Mouse (Mus musculus): Measurements from ENCODE around the gene Sap25. TPM values are rescaled to one million over a fixed set of nuclear protein-coding genes. Genes with fewer than 3 reads are reported as not detected.
"Not testable (repeated sequence)": the region's sequence is repeated elsewhere in the genome, so short reads cannot be mapped to it uniquely, and the experiment has no call there.

The Sap25 gene
- total RNA-seq (2014; fragmentation: Nextera tagmentation) = 32.1 and 55.2 TPM in 2 replicates
- 9.7 and 20.8 TPM in 2 replicates for total RNA-seq (2017)

DNA sequence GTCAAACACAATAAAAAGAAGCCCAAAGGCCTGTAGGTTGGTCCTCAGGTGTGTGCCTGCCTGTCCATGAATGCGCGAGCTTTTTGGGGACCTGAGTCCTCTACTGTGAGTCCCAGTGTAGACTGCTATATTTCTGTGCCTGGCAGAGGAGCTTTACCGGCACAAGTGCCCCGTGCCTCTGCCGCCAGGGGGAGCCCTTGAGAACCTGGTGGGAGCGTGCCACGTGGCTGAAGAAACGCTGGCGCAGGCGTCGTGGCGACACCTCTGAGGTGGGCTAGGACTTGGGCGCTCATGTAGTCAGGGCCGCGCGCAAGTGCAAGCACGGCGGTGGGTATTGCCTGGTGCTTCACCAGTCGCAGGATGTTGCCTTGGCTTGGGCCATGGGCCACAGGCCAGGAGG, at the start of gene Sap25:
TSS of gene Sap25 (plus strand) at position 281 of the 400 bp plus-strand sequence.
- peak; percentile 15; the same call in 1 of the 2 replicates for ATAC-seq (replicated peaks; ENCODE audit: poor library complexity, severe bottlenecking)

DNA sequence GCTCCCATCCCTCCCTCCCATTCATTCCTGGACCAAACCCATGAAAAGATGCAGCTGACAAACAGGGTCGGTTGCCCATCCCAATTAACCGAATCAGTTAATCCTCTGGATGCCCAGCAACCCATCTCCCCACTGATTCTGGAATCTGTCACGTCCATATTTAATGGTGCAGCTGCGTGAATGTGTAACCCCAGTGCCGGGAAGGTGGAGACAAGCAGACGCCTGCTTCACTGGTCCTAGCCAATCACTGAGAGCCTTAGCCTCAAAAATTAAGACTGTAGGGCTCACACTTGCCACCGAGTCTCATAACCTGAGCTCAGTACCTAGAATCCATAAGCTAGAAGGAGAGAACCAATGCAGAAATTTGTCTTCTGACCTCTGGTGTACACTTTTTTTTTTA, 45.2 kb upstream of the Sap25 start:
- no peak for ATAC-seq (replicated peaks; ENCODE audit: poor library complexity, severe bottlenecking)

DNA sequence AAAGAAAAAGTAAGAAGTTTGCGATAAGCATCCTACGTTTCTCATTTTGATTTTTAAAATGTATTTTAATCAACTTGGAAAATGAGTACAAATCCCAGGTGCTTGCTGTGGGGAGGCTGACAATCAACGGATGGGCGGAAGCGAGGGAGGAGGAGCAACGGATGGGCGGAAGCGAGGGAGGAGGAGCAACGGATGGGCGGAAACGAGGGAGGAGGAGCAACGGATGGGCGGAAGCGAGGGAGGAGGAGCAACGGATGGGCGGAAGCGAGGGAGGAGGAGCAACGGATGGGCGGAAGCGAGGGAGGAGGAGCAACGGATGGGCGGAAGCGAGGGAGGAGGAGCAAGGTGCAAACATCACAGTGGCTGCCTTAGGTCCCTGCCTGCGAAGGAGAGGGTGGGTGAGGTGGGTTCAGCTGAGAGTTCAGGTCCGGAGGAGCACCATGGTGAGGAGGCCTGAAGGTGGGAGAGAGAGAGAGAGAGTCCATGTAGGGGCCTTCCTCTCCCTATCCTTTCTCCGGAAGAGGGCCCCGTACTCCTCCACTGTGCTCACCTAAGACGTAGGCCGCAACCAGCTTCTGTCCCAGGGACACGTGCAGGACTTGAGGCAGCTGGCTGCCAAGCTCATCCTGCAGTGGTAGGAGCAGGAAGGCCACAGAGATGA, 44.4 kb upstream of the Sap25 start:
- peak; percentile 23; the same call in 1 of the 2 replicates for ATAC-seq (replicated peaks; ENCODE audit: poor library complexity, severe bottlenecking)

DNA sequence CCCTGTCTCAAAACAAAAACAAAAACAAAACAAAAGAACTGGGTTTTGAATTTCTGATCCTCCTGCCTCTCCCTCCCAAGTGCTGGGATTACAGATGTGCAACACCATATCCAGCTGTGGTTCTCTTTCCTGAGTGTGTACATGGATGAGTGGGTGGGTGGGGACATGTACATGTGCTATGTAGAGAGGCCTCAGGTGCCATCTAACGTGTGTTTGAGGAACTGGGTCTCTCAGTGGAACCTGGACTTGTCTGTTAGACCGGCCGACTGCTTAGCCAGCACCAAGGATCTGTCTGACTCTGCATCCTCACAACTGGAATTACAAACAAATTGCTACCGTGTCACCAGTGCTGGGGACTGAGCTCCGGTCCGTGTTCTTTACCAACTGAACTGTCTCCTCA, 43.5 kb upstream of the Sap25 start:
- no peak for ATAC-seq (replicated peaks; ENCODE audit: poor library complexity, severe bottlenecking)

DNA sequence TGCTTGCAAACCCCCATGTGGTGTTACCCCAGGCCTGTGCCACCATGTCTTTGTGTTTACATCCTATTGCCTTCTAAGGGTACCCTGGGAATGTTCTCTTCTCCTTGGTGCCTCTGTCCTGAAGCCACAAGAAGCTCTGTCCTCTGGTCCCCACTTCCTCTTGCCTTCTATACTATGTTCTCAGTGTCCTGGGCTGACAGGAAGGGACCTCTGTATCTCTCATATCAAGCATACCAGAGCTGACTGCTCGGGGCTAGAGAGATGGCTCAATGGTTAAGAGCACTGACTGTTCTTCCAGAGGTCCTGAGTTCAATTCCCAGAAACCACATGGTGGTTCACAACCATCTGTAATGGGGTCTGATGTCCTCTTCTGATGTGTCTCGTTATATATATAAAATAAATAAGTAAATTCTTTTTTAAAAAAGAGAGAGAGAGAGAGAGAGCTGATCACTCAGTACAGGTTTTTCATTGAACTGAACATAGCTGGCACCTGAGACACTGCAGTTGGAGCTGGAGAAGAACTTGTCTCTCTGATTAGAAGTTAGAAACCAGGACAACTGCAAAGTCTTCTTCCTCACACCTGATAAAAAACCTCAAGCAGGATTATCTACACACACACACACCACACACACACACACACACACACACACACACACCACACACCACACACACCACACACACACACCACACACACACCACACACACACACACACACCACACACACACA, 42.9 kb upstream of the Sap25 start:
- no peak for ATAC-seq (replicated peaks; ENCODE audit: poor library complexity, severe bottlenecking)

DNA sequence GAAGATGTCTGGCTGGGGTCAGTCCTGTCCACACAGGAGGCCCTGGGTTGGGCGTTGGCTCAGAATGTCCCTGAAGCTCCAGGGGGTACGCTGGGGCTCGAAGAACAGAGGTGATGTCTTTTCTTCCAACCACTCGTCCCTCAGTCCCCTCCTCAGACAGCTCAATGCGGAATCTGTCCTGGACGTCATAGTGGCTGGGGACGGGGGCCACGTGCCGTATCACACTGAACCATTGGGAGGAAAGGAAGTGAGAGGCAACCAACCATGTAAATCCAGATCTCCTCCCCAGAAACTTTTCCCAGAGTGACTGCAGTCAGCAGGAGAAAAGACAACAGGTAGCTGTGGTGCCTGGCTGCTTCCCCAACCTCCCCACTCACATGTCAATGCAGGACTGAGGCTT, 41.5 kb upstream of the Sap25 start:
- ATAC-seq (replicated peaks; ENCODE audit: poor library complexity, severe bottlenecking) = no peak

DNA sequence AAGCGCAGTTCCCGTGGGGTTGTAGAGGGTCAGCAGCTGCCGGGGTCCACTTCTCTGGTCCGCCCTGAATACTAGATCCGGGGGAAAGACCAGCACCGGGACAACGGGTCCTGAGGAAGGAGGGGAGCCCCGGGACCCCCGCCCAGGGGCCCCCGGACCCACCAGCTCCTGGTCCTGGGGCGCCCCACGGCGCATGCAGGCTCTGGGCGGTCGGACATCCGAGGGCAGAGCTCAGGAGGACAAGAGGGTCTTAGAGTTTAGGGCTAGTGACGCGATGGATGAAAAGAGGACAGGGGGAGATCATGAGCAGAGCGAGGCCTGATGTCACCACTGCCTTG, 40.9 kb upstream of the Sap25 start:
- no peak for ATAC-seq (replicated peaks; ENCODE audit: poor library complexity, severe bottlenecking)

DNA sequence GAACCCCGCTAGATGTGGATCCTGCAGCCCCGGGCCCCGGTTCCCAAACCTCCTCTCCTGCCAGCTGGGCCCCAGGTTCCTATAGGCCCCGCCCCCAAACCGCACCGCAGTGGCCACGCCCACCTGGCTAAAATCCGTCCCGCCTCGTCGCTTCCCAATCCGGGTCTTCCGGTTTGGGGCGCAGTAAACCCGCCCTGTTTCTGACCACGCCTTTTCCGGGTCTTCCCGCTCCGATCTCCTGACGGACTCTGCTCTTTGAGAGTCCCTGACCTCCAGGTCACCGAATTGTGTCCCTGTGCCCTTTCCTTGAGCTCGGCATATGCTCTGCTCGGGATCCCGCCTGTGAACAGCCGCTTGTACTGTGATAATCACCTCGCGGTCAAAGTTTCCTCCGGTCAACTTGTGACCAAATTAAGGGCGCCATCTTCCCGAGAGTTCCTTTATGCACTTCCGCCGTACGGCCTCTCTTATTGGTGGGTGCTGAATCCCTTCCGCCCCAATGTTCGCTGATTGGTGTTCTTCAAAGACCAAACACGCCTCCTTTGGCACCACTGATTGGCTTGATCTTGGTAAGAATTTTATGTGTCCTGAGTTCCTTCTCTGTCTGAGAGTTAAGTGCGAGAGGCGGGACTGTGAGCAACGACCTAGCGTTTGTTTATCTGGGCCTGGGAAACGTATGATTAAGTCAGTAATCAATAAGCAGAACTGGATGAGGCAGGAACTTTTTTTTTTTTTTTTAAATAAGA, 40.3 kb upstream of the Sap25 start, which contains the start of gene Mospd3:
TSS of gene Mospd3 (minus strand) at position 440 of the 746 bp plus-strand sequence.
- peak; percentile 83 for ATAC-seq (replicated peaks; ENCODE audit: poor library complexity, severe bottlenecking)

DNA sequence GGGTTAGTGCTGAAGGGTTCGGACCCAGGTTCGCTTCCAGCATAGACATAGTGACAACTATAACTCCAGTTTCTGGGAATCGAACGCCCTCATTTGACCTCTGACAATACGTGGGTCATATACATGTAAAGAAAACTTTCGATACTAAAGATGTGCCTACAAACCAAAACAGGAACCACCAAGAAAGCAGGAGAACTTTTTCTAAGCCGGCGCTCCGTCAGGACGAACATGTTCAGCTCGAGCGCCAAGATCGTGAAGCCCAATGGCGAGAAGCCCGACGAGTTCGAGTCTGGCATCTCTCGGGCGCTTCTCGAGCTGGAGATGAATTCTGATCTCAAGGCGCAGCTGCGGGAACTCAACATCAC, 39.8 kb upstream of the Sap25 start:
- no peak for ATAC-seq (replicated peaks; ENCODE audit: poor library complexity, severe bottlenecking)

DNA sequence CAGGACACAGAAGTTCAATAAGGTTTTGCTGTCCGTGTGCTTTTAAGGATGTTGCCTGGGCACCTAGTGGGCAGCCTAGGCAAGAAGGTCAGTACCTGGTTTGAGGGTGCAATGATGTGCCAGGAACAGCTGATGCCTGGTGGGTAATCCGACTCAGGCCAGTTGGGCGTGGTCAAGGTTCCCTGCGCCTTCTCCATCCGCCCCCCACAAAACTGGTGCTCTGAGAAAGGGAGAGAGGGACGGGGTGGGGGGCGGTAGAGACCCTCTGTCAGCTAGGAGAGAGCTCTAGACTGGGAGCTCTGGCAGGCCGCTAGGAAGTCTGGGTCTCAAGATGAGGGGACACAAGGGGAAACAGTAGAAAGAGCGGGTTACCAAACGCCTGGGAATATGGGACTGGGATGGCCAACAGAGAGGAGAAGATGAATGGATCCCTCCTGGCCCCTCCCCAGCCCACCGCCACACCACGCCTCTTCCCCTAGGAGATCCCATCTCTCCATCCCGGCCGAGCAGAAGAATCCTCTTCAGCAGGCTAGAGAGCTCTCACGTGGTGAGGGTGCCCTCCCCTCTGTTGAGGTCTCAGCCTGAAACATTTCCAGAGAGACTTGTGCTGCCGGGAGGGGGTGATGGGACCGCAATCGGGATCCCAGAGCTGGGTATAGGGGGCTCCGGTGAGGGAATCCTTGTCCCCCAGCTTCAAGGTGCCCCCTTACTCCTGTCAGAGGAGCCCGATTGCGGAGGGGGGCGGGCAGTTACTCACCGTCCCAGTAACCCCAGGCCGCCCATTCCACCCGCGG, 33.1 kb upstream of the Sap25 start:
- ATAC-seq (replicated peaks; ENCODE audit: poor library complexity, severe bottlenecking) = no peak

DNA sequence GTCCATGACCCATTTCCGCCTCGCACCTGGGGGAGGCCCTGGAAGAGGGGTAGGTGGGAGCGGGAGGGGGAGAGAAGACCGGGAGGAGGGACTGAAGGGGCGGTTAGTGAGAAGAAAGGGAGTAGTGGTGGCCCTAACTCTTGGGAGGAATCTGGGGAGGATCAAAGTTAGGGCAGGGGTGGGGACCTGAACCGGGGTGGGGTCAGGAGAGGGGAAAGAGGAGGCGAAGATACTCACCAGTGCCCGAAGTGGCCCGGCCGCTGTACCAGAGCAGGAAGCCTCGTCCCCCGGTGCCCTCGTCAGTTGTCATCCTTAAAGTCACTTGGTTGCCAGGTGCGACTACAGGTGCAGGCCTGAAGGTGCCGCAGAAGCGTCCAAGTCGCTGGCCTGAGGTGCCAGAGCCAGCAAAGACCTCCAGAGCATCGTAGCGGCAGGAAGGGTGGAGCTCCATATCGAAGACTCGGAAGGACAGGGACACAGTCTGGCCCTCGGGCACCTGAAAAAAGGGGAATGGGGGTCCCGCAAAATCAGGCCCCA, 32.4 kb upstream of the Sap25 start:
- ATAC-seq (replicated peaks; ENCODE audit: poor library complexity, severe bottlenecking) = no peak

DNA sequence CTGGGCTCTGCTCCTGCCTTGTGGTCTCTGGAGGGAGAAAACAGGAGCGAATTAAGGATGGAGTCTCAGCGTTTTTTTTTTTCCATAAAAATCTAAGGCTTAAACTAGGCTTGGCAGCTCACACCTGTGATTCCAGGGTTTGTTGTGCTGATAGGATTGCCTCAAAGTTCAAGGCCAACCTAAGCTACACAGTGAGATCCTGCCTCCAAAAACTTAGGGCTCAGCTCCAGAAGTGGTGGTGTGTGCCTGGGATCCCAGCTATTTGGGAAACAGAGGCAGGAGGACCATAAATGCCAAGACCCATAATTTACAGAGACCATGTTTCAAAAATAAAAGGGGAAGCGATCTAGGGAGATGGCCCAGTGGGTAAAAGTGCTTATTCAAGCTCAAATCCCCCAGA, 31.8 kb upstream of the Sap25 start:
- no peak for ATAC-seq (replicated peaks; ENCODE audit: poor library complexity, severe bottlenecking)

DNA sequence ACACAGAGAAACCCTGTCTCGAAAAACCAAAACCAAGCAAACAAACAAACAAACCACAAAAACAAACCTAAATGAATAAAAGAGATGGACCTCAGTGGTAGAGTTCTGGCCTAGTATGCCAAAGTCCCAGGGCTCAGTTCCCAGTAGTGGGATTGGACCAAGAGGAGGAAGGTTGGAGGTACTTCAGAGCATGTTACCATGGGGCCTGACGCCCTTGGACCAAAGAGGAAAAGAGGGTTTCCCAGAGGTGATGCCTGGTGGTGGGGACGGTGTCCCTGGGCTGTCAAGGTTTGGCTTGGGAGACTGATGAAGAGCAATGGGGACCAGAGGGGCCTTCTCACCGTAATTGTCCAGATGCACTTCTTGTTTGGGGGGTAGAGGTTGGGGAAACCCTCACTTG, 31.1 kb upstream of the Sap25 start:
- no peak for ATAC-seq (replicated peaks; ENCODE audit: poor library complexity, severe bottlenecking)

DNA sequence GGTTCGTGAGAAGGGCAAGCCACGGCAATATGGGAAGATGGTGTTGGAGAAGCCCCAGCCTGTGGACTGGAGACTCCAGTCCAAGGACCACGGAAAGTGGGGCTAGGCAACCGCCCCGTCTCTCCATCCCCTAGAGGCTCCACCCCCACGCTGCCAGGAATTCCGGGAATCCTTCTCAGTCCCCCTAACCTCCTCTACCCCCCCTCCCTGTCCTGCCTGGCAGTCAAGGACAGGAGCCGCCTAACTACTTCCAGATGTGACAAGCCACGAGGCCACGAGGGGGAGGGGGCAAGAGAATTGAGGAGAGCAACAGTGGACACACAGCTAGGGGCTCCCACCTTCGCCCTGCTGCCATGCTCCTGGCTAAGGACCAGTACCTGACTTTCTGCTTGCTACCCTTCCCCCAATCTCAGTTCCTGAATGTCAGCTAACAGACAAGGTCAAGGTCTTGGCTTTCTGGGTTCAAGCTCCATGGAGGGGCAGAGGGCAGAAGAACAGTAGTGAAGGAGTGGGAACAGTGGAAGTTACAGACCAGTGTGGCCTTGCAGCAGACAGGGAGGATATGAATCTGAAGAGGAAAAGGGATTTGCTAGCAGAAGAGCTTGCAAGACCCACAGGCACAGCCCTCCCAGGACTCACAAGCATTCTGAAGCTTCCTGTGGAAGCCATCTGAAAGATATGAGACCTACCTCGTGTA, 30.4 kb upstream of the Sap25 start:
- ATAC-seq (replicated peaks; ENCODE audit: poor library complexity, severe bottlenecking) = no peak

DNA sequence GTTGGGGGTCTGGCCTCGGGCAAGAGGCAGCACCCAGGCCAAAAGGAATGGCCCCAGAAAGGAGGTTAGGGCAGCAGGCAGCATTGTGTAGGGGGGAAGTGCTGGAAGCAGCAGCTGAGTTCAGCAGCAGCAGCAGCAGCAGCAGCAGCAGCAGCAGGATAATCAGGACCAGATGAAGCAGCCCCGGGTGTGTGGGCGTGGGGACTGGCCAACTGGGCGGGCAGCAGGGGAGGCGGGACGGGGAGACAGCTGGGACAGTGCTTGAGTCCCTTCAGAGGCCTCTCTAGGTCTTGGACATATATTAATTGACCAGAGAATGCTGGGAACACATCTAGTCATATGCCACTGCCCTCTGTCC, 29.9 kb upstream of the Sap25 start:
- no peak for ATAC-seq (replicated peaks; ENCODE audit: poor library complexity, severe bottlenecking)

DNA sequence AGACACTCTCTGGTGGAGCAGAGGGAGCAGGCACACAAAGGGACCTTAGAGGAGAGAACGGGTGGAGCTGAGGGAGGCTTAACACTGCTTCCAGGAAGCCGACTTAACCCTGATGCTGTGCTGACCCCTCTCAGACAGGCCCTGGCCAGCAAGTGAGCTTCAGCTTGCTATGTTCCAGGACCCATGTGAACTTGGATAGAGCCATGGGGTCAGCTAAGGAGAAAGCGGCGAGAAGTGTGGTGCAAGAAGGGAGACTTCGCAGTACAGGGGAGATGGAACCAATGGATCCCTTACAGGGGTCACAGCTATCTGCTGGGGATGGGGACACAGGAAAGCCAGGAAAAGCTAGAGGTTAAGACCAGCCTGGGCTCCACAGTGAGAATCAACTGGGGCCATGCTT, 28.1 kb upstream of the Sap25 start:
- ATAC-seq (replicated peaks; ENCODE audit: poor library complexity, severe bottlenecking) = no peak

DNA sequence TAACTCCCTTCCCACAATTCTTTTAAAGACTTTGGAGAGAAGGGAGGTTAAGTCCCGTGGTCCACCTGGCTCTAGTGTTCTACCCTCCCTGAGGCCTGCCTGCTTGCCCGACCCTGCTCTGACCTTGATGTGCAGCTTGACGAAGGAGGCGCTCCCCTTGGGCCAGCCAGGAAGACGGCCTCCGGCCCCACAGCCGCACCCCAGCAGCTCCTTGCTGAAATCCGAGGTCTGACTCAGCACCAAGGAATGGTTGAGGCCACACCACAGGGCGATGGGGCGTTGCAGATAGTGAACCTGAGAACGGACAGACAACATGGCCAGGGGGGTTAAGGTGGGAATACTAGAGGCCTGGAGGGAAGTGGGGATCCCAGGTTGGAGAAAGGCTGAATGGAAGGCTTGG, 27.6 kb upstream of the Sap25 start, which contains the start of gene Pcolce:
TSS of gene Pcolce (minus strand) at position 235 of the 400 bp plus-strand sequence.
- ATAC-seq (replicated peaks; ENCODE audit: poor library complexity, severe bottlenecking) = no peak

DNA sequence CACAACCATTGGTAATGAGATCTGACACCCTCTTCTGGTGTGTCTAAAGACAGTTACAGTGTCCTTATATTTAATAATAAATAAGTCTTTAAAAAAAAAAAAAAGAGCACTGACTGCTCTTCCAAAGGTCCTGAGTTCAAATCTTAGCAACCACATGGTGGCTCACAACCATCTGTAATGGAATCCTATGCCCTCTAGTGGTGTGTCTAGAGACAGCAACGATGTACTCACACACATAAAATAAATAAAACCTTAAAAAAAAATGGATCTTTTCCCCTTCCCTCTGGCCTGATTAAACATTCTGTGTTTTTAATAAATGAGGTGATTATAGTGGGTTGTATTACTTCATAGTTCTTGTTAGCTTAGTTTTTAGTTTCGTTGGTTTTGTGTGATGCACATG, 26.2 kb upstream of the Sap25 start:
- ATAC-seq (replicated peaks; ENCODE audit: poor library complexity, severe bottlenecking) = not testable (repeated sequence)

DNA sequence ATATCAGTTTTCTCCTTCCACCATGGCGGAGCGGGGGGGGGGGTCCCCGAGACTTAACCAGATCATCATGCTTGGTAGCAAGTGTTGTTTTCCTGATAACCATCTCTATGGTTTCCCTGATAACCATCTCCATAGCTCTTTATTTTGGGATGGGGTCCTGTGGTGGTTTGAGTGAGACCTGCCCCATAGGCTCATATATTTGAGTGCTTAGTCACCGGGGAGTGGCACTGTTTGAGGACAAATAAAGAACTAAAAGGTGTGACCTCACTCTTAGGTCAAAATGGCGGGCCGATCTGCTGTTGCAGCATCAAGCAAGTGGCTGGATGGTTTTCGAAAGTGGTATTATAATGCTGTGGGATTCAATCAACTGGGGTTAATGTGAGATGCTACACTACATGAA, 25.8 kb upstream of the Sap25 start:
- ATAC-seq (replicated peaks; ENCODE audit: poor library complexity, severe bottlenecking) = no peak
